Mouse (Mus musculus) liver, postnatal 0 days (tissue): ENCODE measurements around the gene Myrf.

Source experiments
- CTCF ChIP-seq: sonication (generic); IDR thresholded peaks from 2 replicates; pipeline ENCODE4 v1.5.1; 2016; ENCODE audit warnings: antibody characterized with exemption, low read depth
- EP300 ChIP-seq: IDR thresholded peaks from 2 replicates; pipeline ENCODE4 v1.6.1; 2016; ENCODE audit warnings: antibody characterized with exemption, low read depth, mild to moderate bottlenecking

DNA sequence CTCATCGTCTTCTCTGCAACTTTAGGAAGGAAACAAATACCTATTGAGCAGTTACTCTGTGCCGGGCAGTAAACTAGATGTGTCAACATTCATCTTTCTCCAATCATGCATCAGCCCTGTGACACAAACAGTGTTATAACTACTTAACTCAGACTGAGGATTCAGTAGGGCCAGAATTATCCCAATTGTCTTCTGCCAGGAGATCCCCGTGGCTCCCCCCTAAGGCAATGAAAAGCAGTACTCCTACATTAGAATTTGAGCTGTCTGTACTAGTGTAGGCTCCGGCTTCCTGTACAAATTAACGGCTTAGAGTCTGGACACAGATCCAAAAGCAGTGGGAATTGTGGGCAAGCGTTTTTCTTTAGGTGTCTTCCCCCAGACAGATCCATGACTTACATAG is 35.5 kb downstream of the Myrf start:
- TF ChIP-seq CTCF (no peak), EP300 (no peak)
